Mouse (Mus musculus) heart, embryonic 12.5 days (tissue): ENCODE results near the gene Dact1. TPM values are rescaled to one million over a fixed set of nuclear protein-coding genes. Genes with fewer than 3 reads are reported as not detected.

Source experiments
- ATAC-seq: fragments of 200-750 bp; cut with Nextera tagmentation; 2 replicates; pipeline ENCODE4 v1.8.0; 2017; ENCODE audit warnings: moderate TSS enrichment, moderate library complexity; ENCODE audit not compliant: insufficient number of reproducible peaks, low FRiP score
- H3K27ac ChIP-seq: fragments of 300-500 bp; sonication (generic); 2 replicates; pipeline ENCODE4 v1.5.1; 2016; ENCODE audit warnings: mild to moderate bottlenecking, moderate library complexity; ENCODE audit not compliant: poor library complexity, severe bottlenecking
- H3K27me3 ChIP-seq: fragments of 300-500 bp; sonication (generic); replicated peaks from 2 replicates; pipeline ENCODE4 v1.6.1; 2016; ENCODE audit warnings: mild to moderate bottlenecking, moderate library complexity
- H3K36me3 ChIP-seq: fragments of 300-500 bp; sonication (generic); 2 replicates; pipeline ENCODE4 v1.6.1; 2016; ENCODE audit warnings: mild to moderate bottlenecking, moderate library complexity
- H3K4me1 ChIP-seq: fragments of 300-500 bp; sonication (generic); replicated peaks from 2 replicates; pipeline ENCODE4 v1.6.1; 2016; ENCODE audit warnings: mild to moderate bottlenecking
- H3K4me2 ChIP-seq: fragments of 300-500 bp; sonication (generic); 2 replicates; pipeline ENCODE4 v1.6.1; 2016; ENCODE audit warnings: mild to moderate bottlenecking, moderate library complexity
- H3K4me3 ChIP-seq: fragments of 300-500 bp; sonication (generic); 2 replicates; pipeline ENCODE4 v1.5.1; 2016; ENCODE audit warnings: mild to moderate bottlenecking
- H3K9ac ChIP-seq: fragments of 300-500 bp; sonication (generic); 2 replicates; pipeline ENCODE4 v1.6.1; 2016; ENCODE audit warnings: mild to moderate bottlenecking, moderate library complexity
- H3K9me3 ChIP-seq: fragments of 300-500 bp; sonication (generic); replicated peaks from 2 replicates; pipeline ENCODE4 v1.6.1; 2016; ENCODE audit warnings: mild to moderate bottlenecking, moderate library complexity
- WGBS: fragments of 180-500 bp; shearing (Covaris S2); methylation state at CpG from one replicate; pipeline ENCODE4 v1.1.7; 2016; 5-methylcytosine and 5-hydroxymethylcytosine counted together
- polyA plus RNA-seq: library from polyadenylated mRNA; unstranded; fragments of >200 nt; fragmentation: Nextera tagmentation; extraction: Ambion mirVana; gene quantifications from 2 replicates; pipeline ENCODE4 v1.2.1, GENCODE M21; 2016

Gene Dact1
- 19.3 and 20.3 TPM in 2 replicates for polyA plus RNA-seq

DNA sequence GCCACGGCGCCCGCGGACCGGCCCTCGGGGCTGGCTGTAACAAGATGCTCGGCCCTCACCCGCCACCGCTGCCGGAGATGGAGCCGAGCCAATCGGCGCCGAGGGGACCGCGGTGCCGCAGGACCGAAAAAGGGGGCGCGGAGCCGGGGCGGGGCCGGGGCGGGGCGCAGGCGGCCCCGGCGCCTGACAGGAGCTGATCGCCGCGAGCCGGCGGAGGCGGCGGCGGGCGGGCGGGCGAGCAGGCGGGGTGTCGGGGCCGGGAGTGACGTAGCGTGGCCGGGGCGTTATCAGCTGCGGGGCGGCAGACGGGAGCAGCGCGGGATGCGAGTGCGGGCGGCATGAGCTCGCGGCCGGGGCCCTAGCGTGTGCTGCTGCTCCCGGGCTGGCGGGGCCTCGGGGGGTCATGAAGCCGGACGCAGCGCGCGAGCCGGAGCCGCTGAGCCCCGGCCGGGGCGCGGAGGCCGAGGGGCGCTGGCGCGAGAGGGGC is at the start of gene Dact1:
Gene Dact1, plus strand, starts transcription at position 304 of the 487 bp plus-strand sequence.
- H3K4me1 ChIP-seq = peaks cover 18% of the 10 kb centered on the region
- H3K9me3 ChIP-seq = no peaks in the 10 kb centered on the region
- H3K27me3 ChIP-seq = no peaks in the 10 kb centered on the region
- H3K9ac ChIP-seq = peak within 1 kb of the TSS; percentile 92
- peak; percentile 81 for ATAC-seq
- H3K36me3 ChIP-seq = peaks cover 16% of the 10 kb centered on the region
- peak within 1 kb of the TSS; percentile 80 for H3K4me3 ChIP-seq
- H3K4me2 ChIP-seq = peak within 1 kb of the TSS; percentile 73
- WGBS = under 1% methylated on average over 72 of the region's 76 CpGs
- H3K27ac ChIP-seq = peak within 1 kb of the TSS; percentile 90

DNA sequence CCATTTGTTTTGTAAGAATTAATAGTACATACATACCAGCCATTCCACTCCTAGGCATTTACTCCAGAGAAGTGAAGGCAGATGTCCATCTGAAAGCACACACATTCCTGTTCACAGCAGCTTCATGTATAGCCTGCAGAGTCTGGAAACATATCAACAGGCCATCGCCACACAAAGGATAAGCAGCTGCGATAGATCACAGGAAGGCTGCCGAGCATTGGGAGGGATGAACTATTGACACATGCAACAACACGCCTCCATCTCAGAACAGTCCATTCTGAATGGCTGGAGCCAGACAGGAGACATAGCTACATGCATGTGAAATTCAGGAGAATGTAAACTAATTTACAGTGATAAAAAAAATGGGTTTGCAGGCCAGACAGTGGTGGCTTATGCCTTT is 45.5 kb upstream of the Dact1 start:
- Histone ChIP-seq H3K4me3 (no peak overlapping the region), H3K4me2 (no peak overlapping the region), H3K27ac (no peak overlapping the region), H3K9ac (no peak overlapping the region), H3K4me1 (no peaks in the 10 kb centered on the region), H3K27me3 (no peaks in the 10 kb centered on the region), H3K36me3 (no peaks in the 10 kb centered on the region), H3K9me3 (peaks cover 7% of the 10 kb centered on the region; the same call in 1 of the 2 replicates)
- 67% methylated on average over 4 of the region's 4 CpGs for WGBS
- ATAC-seq = no peak

DNA sequence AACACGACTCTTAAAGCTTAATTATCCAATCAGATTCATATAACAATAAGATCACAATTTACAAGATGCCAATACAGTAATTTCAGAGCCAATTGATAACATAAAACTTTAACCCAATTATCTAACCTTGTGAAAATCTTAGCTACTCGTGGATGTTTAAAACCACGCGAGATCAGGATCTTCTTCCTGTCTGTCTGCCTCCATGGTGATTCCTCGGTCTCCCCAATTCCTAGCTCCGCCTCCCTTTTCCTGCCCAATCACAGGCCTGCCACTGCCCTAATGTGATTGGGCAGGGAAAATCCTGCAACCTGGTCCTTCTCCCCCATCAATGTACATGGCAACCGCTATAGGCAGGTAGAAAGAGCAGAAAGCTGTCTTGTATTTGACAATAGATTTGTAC is 40.3 kb upstream of the Dact1 start:
- no peaks in the 10 kb centered on the region for H3K27me3 ChIP-seq
- H3K9me3 ChIP-seq = peaks cover 6% of the 10 kb centered on the region
- no peak overlapping the region for H3K9ac ChIP-seq
- H3K4me1 ChIP-seq = no peaks in the 10 kb centered on the region; the same call in 1 of the 2 replicates
- H3K4me3 ChIP-seq = no peak overlapping the region
- 86% methylated on average over 7 of the region's 7 CpGs for WGBS
- ATAC-seq = no peak
- no peak overlapping the region for H3K27ac ChIP-seq
- H3K4me2 ChIP-seq = no peak overlapping the region
- H3K36me3 ChIP-seq = no peaks in the 10 kb centered on the region

DNA sequence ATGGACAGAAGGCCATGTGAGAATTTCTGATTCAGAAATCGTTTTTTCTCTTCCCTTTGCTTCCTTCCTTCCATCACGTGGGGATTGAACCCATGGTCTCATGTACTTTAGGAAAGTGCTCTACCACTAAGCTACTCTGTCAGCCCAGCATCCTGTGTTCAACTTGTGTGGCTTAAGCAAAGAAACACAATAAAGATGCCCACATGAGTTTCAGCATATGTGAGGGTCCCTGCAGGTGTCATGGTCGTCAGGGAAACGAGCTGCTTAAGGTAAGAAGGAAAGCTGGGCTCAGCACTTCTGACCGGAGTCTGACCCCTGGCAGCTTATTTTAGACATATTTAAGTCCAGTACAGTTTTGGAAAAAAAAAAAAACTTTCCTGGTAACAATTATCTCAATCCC is 38.6 kb upstream of the Dact1 start:
- ATAC-seq = no peak
- WGBS = 75% methylated on average over 5 of the region's 5 CpGs
- H3K27me3 ChIP-seq = no peaks in the 10 kb centered on the region
- no peak overlapping the region for H3K4me2 ChIP-seq
- no peaks in the 10 kb centered on the region for H3K36me3 ChIP-seq
- no peak overlapping the region for H3K27ac ChIP-seq
- H3K9me3 ChIP-seq = peaks cover 9% of the 10 kb centered on the region
- no peak overlapping the region for H3K9ac ChIP-seq
- peaks cover under 1% of the 10 kb centered on the region; the same call in 1 of the 2 replicates for H3K4me1 ChIP-seq
- no peak overlapping the region for H3K4me3 ChIP-seq

DNA sequence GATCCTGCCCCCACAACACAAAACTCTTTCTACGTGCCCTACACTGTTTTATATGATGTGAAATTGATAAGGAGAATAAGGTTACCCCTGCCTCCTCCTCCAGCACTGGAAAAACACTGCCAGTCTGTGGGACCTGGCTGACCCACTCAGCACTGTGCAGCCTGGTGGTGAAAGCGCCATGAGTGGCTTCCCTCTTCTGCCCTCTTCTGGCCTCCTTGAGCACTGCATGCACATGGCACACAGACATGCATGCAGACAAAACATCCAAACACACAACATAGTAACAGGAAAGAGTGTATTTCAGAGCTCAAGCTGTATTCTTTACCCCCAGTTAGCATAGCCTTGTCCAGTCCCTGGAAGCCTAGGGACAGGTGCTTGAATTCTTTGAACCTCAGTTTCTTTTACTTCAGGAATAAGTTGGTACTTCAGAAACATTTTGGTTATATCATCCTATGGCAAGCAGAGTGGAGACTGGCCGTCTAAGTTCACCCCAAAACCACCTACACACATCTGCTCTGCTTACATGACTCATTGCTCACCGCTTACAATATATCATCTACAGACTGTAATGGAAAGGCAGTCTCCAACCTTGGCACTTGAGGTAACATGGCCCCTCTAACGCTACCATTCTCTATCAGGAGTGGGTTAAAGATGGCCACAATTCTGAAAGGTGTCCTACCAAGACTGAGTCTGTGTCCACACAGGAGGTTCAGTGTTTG is 35.0 kb upstream of the Dact1 start:
- no peak for ATAC-seq
- no peaks in the 10 kb centered on the region for H3K36me3 ChIP-seq
- H3K4me1 ChIP-seq = peaks cover 10% of the 10 kb centered on the region; the same call in 1 of the 2 replicates
- no peak overlapping the region for H3K4me3 ChIP-seq
- peaks cover 5% of the 10 kb centered on the region for H3K9me3 ChIP-seq
- H3K27me3 ChIP-seq = no peaks in the 10 kb centered on the region
- H3K27ac ChIP-seq = no peak overlapping the region
- H3K9ac ChIP-seq = no peak overlapping the region
- H3K4me2 ChIP-seq = no peak overlapping the region
- WGBS = 90% methylated on average over 5 of the region's 5 CpGs

DNA sequence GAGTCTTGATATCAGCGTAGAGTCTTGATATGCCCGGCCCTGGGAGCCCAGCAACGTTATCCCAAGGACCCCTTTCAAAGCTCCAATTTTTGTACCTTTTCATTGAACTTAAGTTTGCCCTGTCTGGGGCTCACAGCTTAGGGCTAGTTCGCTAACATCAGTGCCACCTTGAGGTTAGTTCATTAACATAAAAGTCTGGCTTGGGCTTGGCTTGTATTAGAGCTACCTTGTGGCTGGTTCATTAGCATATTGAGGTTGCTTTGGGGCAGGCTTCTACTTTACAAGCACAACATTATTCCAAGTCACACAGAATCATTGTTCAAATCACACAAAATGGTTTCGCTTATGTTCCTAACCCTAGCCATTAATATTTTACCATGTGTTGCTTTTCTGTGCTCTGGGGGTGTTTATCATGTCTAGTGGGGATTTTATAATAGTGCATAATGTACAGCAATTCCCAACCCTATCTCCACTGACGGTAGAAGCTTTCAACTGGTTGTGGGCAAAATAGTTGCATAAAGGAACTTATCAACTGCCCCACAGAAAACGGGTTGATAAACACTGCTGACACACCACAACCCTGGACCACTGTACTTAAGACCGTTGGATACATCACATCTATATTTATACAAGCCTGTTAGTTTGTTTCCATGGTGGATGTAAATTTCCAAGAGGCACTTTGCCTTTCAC is 33.6 kb upstream of the Dact1 start:
- H3K4me1 ChIP-seq = 0 out of 2 replicates have a peak, but pooled peaks cover 10% of the 10 kb centered on the region
- 62% methylated on average over 8 of the region's 8 CpGs for WGBS
- no peak for ATAC-seq

DNA sequence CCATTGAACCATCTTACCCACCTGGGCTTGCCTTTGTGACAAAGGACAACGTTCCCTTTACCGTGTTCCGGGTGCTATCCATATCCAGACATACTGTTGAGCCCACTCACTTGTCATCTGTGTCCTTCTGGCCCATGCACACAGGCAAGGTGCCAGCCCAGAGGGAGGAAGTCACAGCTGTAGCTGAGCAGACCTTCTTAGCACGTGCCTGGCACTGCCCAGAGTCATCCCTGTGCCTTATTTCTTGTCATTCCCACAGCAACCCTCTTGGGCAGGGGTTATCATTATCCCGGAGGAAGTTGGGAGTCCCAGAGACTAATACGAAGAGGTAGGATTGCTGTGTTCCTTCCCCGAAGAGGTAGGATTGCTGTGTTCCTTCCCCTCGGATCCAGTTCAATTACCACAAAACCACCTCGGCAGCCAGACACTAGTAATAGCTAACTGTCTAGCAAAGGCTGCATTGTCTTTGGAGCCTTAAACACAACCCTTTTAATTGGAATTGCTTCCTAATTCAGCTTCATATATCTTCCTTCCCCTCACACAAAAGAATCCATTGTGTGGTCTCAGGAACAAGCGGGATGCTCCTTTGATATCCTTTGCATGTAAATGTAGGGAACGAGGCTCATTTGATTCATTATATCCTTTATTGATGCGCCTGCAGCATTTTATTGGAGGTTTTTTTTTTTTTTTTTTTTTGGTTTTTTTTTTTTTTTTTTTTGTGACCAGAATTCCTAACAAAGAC is 30.0 kb upstream of the Dact1 start:
- Histone ChIP-seq H3K4me1 (0 out of 2 replicates have a peak, but pooled peaks cover 10% of the 10 kb centered on the region), H3K27me3 (0 out of 2 replicates have a peak, but pooled peaks cover 4% of the 10 kb centered on the region), H3K4me3 (no peak overlapping the region), H3K9me3 (no peaks in the 10 kb centered on the region), H3K9ac (no peak overlapping the region), H3K36me3 (no peaks in the 10 kb centered on the region), H3K27ac (no peak overlapping the region), H3K4me2 (no peak overlapping the region)
- ATAC-seq = no peak
- WGBS = 64% methylated on average over 12 of the region's 12 CpGs

More for the DNA sequence above, 33.6 kb upstream of the Dact1 start:
- Histone ChIP-seq H3K4me2 (no peak overlapping the region), H3K4me3 (no peak overlapping the region), H3K27ac (no peak overlapping the region), H3K36me3 (no peaks in the 10 kb centered on the region), H3K27me3 (0 out of 2 replicates have a peak, but pooled peaks cover 2% of the 10 kb centered on the region), H3K9me3 (peaks cover 5% of the 10 kb centered on the region), H3K9ac (no peak overlapping the region)

DNA sequence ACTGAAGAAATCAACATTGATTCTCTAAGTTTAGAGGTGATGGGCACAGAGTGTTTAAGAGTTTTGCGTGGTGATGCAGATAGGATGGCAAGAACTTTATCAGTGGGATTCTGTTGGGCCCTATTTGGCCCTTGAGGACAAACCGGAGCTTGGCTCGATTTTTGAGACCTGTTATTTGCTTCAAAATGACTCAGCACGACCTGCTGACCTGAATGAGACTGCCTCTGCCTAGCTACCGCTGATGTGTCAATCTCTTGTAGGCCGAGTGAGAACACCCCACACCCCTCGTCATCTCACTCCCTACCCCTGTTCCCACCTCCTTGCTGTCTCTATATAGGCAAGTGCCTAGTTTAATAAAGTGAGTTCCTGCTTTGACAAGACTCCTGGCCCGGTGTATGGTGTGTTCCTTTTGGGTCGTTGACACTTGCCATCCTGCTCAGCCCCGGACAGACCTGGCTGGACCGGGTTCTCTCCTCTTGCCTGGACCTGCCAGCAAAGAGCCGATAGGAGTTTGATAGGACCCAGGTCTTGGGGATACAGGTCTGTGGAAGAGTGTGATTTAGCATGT is 28.4 kb upstream of the Dact1 start:
- Histone ChIP-seq H3K9me3 (no peaks in the 10 kb centered on the region), H3K4me3 (no peak overlapping the region), H3K9ac (no peak overlapping the region), H3K27me3 (0 out of 2 replicates have a peak, but pooled peaks cover 4% of the 10 kb centered on the region), H3K4me2 (no peak overlapping the region), H3K4me1 (0 out of 2 replicates have a peak, but pooled peaks cover 8% of the 10 kb centered on the region), H3K36me3 (no peaks in the 10 kb centered on the region), H3K27ac (no peak overlapping the region)
- no peak for ATAC-seq
- 80% methylated on average over 12 of the region's 12 CpGs for WGBS

DNA sequence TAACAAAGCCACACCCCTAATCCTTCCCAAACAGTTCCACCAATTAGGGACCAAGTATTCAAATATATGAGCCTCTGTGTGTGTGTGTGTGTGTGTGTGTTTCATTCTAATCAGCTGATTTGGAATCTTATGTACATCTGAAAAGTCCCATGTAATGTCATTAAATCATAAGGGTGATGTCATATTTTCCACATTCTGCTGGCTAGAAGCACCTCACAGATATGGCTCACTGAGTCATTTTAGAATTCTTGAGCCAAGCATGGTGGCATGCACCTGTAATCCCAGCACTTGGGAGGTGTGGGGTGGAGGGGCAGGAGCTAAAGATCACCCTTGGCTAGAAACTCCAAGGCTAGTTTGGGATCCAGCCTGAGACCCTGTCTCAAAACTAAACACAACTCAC is 24.3 kb upstream of the Dact1 start:
- Histone ChIP-seq H3K4me2 (no peak overlapping the region), H3K9ac (no peak overlapping the region), H3K27ac (no peak overlapping the region), H3K4me3 (no peak overlapping the region), H3K27me3 (0 out of 2 replicates have a peak, but pooled peaks cover 4% of the 10 kb centered on the region), H3K36me3 (no peaks in the 10 kb centered on the region), H3K9me3 (no peaks in the 10 kb centered on the region; the same call in 1 of the 2 replicates), H3K4me1 (0 out of 2 replicates have a peak, but pooled peaks cover 2% of the 10 kb centered on the region)
- no peak for ATAC-seq

DNA sequence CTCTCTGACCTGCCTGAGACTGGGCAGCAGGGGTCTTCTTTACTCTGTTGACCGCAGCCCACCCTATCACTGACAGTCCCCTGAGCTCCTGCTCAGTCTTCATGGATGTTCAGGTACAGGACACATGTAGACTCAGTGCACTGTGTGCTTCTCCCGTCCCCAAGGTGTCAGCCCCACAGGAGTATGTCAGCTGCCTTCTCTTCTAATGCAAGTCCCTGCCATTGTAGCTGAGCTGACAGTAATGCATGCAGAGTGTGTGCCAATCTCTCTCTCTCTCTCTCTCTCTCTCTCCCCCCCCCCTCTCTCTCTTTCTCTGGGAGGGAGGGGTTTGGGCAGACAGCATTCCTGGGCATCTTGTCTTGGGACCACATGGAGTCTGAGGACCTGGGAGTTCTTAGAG is 19.2 kb upstream of the Dact1 start:
- H3K36me3 ChIP-seq = no peaks in the 10 kb centered on the region
- no peak for ATAC-seq
- H3K27ac ChIP-seq = no peak overlapping the region
- H3K4me3 ChIP-seq = no peak overlapping the region
- no peaks in the 10 kb centered on the region for H3K27me3 ChIP-seq
- H3K9ac ChIP-seq = no peak overlapping the region
- no peak overlapping the region for H3K4me2 ChIP-seq
- H3K4me1 ChIP-seq = peaks cover 6% of the 10 kb centered on the region; the same call in 1 of the 2 replicates
- 72% methylated on average over 2 of the region's 2 CpGs for WGBS
- no peaks in the 10 kb centered on the region; the same call in 1 of the 2 replicates for H3K9me3 ChIP-seq
